Comparison of ENCODE assay signal across 9 mouse cellular contexts in the genomic region with DNA sequence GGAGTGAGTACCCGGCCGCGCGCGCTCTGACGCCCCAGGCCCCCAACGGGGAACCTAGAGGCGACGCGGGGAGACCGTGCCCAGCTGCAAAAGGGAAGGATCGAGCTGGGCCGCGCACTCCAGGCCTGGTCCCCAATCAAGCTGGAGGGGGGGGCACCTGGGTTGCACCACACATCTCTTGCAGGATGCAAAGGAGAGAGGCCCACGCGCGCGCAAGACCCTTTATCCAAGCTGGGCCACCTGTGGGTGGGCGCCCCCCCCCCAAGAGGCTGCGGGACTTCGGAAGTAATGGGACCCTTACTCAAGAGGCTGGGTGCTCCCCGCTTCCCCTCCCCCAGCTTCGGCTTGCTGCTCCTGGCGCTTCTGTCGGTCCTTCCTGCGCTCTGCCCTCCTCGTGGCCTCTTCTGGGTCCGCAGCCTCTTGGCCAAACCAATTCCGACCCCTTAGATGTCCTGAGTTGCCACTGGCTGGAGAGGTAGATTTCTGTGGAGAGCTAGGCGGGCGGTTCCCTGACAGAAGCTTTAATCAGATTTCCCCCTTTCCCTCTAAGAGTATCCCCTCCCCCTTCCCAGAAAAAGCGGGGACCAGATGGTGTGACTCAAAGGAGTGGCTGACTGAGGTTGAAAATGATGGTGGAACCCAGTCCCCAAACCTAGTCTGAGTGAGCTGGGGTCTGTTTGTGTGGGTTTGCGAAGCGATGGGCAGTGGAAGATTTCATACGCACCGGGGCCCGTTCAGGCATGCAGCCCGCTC. TPM values are rescaled to one million over a fixed set of nuclear protein-coding genes. Genes with fewer than 3 reads are reported as not detected.
DNase-seq lines count a peak whose midpoint lies in the region; ATAC-seq lines count a peak whose summit lies in the region.
"Had no signal": no experiment of that assay in that cellular context is flagged by ENCODE, and none has a peak within 500 bp of the region (broad histone marks: within the 10 kb centered on the region; RNA-seq: fewer than 3 reads in every experiment).

No protein-coding gene starts in this region.

- intact Hi-C loops in heart, postnatal 36 days (cut with DNase I): loop anchor here (1.0 kb wide), 2 partner anchors 14 to 18 kb away; no protein-coding TSS in a partner anchor

- H3K4me3 ChIP-seq in erythroblast, embryonic 14.5 days (replicated peaks): peak overlapping the region; percentile 57
- peak overlapping the region; percentile 92 for H3K4me3 ChIP-seq in limb, embryonic 10.5 days
- H3K4me3 ChIP-seq in neural tube, embryonic 11.5 days (ENCODE audit: low read depth, low read length): peak overlapping the region; percentile 95

- peaks cover 24% of the 10 kb centered on the region for H3K27me3 ChIP-seq in erythroblast, embryonic 14.5 days (ENCODE audit: control insufficient read depth)
- no peaks in the 10 kb centered on the region; the same call in 1 of the 2 replicates for H3K27me3 ChIP-seq in limb, embryonic 10.5 days (ENCODE audit: low read depth, poor library complexity, severe bottlenecking)
- H3K27me3 ChIP-seq in neural tube, embryonic 11.5 days (ENCODE audit: control insufficient read depth, insufficient read depth, low read length): no peaks in the 10 kb centered on the region

- peak; percentile 45 for DNase-seq in 416B (ENCODE audit: low read depth)
- DNase-seq in embryo, embryonic 10 days (ENCODE audit: low spot score): peak; percentile 60
- DNase-seq in heart, postnatal 36 days: peak; percentile 45 to 52
- DNase-seq in limb, embryonic 10.5 days (ENCODE audit: low spot score): peak; percentile 68
- DNase-seq in neural tube, embryonic 11.5 days (ENCODE audit: low spot score): peak; percentile 63
- DNase-seq in ovary, adult 18-20 months (ENCODE audit: low spot score): no peak

- no peaks in the 10 kb centered on the region for H3K36me3 ChIP-seq in erythroblast, embryonic 14.5 days (ENCODE audit: control insufficient read depth)
- peaks cover 11% of the 10 kb centered on the region for H3K36me3 ChIP-seq in limb, embryonic 10.5 days
- H3K36me3 ChIP-seq in neural tube, embryonic 11.5 days (ENCODE audit: control insufficient read depth, insufficient read depth, low read length): no peaks in the 10 kb centered on the region; the same call in 1 of the 2 replicates

- peaks cover 31% of the 10 kb centered on the region for H3K4me1 ChIP-seq in erythroblast, embryonic 14.5 days (ENCODE audit: control insufficient read depth)
- H3K4me1 ChIP-seq in limb, embryonic 10.5 days: peaks cover 38% of the 10 kb centered on the region
- H3K4me1 ChIP-seq in neural tube, embryonic 11.5 days (ENCODE audit: control insufficient read depth, insufficient read depth, low read length): peaks cover 7% of the 10 kb centered on the region

- H3K27ac ChIP-seq in limb, embryonic 10.5 days: peak overlapping the region; percentile 96
- peak overlapping the region; percentile 80 for H3K27ac ChIP-seq in neural tube, embryonic 11.5 days (ENCODE audit: low read depth, low read length)

- 1% methylated on average over 38 of the region's 38 CpGs for WGBS in limb, embryonic 10.5 days
- WGBS in neural tube, embryonic 11.5 days: 3% methylated on average over 26 of the region's 38 CpGs

- peak overlapping the region; percentile 98 for H3K9ac ChIP-seq in neural tube, embryonic 11.5 days (ENCODE audit: low read length)

- H3K9me3 ChIP-seq in erythroblast, embryonic 14.5 days (ENCODE audit: control insufficient read depth, low read length): no peaks in the 10 kb centered on the region
- no peaks in the 10 kb centered on the region for H3K9me3 ChIP-seq in limb, embryonic 10.5 days (replicated peaks)
- no peaks in the 10 kb centered on the region for H3K9me3 ChIP-seq in neural tube, embryonic 11.5 days (ENCODE audit: control insufficient read depth, low read length)

- H3K4me2 ChIP-seq in neural tube, embryonic 11.5 days (ENCODE audit: low read depth): peak overlapping the region; percentile 92

- ATAC-seq in erythroblast, adult 5-6 weeks (replicated peaks; ENCODE audit: low FRiP score, poor library complexity, severe bottlenecking): no peak
- ATAC-seq in neural tube, embryonic 11.5 days (ENCODE audit: insufficient read depth, low FRiP score, low TSS enrichment): peak; percentile 43

RNA-seq across cellular contexts. Expression of a gene that starts 0.5 kb away (rescaled TPM):
- polyA plus RNA-seq in erythroblast, embryonic 14.5 days (2012): 0.34 and 0.52 TPM in 2 replicates
- total RNA-seq in erythroblast, adult 5-6 weeks (2015; ENCODE audit: low replicate concordance): 9.4 and 12.5 TPM in 2 replicates
- 4.5 and 10.0 TPM in 2 replicates for total RNA-seq in erythroblast, adult 5-6 weeks (2017; ENCODE audit: low replicate concordance)
- total RNA-seq in heart, postnatal 36 days (2021): 10 to 100 TPM; 56.0 to 87.0 TPM
- polyA plus RNA-seq in limb, embryonic 10.5 days (2016; fragmentation: Nextera tagmentation; extraction: Ambion mirVana): 121 and 126 TPM in 2 replicates
- polyA plus RNA-seq in neural tube, embryonic 11.5 days (2014; fragmentation: Nextera tagmentation; extraction: Ambion mirVana): 150 and 155 TPM in 2 replicates

RNA-seq across cellular contexts. Expression of a gene that starts 3.2 kb away (rescaled TPM):
- 0.02 TPM in 1 of 2 replicates, not detected in the other for polyA plus RNA-seq in erythroblast, embryonic 14.5 days (2012)
- total RNA-seq in erythroblast, adult 5-6 weeks (2015; ENCODE audit: low replicate concordance): 30.5 and 45.0 TPM in 2 replicates
- total RNA-seq in erythroblast, adult 5-6 weeks (2017; ENCODE audit: low replicate concordance): 6.8 and 14.3 TPM in 2 replicates
- not detected for total RNA-seq in heart, postnatal 36 days (2021)
- 0.19 TPM in 1 of 2 replicates, not detected in the other for polyA plus RNA-seq in limb, embryonic 10.5 days (2016; fragmentation: Nextera tagmentation; extraction: Ambion mirVana)
- 0.23 TPM in 1 of 2 replicates, not detected in the other for polyA plus RNA-seq in neural tube, embryonic 11.5 days (2014; fragmentation: Nextera tagmentation; extraction: Ambion mirVana)
- total RNA-seq: heart, postnatal 10 days had no signal

RNA-seq across cellular contexts. Expression of a gene that starts 16.8 kb away (rescaled TPM):
- polyA plus RNA-seq in erythroblast, embryonic 14.5 days (2012): 0.02 and 0.04 TPM in 2 replicates
- 1.7 and 5.8 TPM in 2 replicates for total RNA-seq in erythroblast, adult 5-6 weeks (2015; ENCODE audit: low replicate concordance)
- total RNA-seq in erythroblast, adult 5-6 weeks (2017; ENCODE audit: low replicate concordance): not detected in 2 replicates
- total RNA-seq in heart, postnatal 36 days (2021): 1 to 10 TPM; 4.2 to 4.3 TPM
- polyA plus RNA-seq in limb, embryonic 10.5 days (2016; fragmentation: Nextera tagmentation; extraction: Ambion mirVana): 1.8 and 2.3 TPM in 2 replicates
- 1.3 and 1.7 TPM in 2 replicates for polyA plus RNA-seq in neural tube, embryonic 11.5 days (2014; fragmentation: Nextera tagmentation; extraction: Ambion mirVana)

RNA-seq across cellular contexts. Expression of a gene that starts 26.9 kb away (rescaled TPM):
- polyA plus RNA-seq in erythroblast, embryonic 14.5 days (2012): not detected in 2 replicates
- total RNA-seq in erythroblast, adult 5-6 weeks (2015; ENCODE audit: low replicate concordance): not detected in 2 replicates
- total RNA-seq in erythroblast, adult 5-6 weeks (2017; ENCODE audit: low replicate concordance): not detected in 2 replicates
- total RNA-seq in heart, postnatal 36 days (2021): under 1 TPM in 1 of 2 experiments, not detected in 1; 0.62 TPM
- polyA plus RNA-seq in limb, embryonic 10.5 days (2016; fragmentation: Nextera tagmentation; extraction: Ambion mirVana): 0.60 TPM in 1 of 2 replicates, not detected in the other
- 0.77 and 1.6 TPM in 2 replicates for polyA plus RNA-seq in neural tube, embryonic 11.5 days (2014; fragmentation: Nextera tagmentation; extraction: Ambion mirVana)

RNA-seq across cellular contexts. Expression of a gene that starts 27.2 kb away (rescaled TPM):
- polyA plus RNA-seq in erythroblast, embryonic 14.5 days (2012): 35.3 and 45.1 TPM in 2 replicates
- total RNA-seq in erythroblast, adult 5-6 weeks (2015; ENCODE audit: low replicate concordance): 11.3 and 12.1 TPM in 2 replicates
- total RNA-seq in erythroblast, adult 5-6 weeks (2017; ENCODE audit: low replicate concordance): 2.6 and 10.7 TPM in 2 replicates
- 10 to 100 TPM; 23.6 to 24.6 TPM for total RNA-seq in heart, postnatal 36 days (2021)
- polyA plus RNA-seq in limb, embryonic 10.5 days (2016; fragmentation: Nextera tagmentation; extraction: Ambion mirVana): 141 and 151 TPM in 2 replicates
- 99.7 and 101 TPM in 2 replicates for polyA plus RNA-seq in neural tube, embryonic 11.5 days (2014; fragmentation: Nextera tagmentation; extraction: Ambion mirVana)

Comparison
In these comparisons a context has a peak if more than half of its experiments do, and no peak if none do; other contexts are left out.
1. RNA of a gene that starts 0.5 kb away (polyA plus RNA-seq): 150 to 155 TPM in neural tube, embryonic 11.5 days and 121 to 126 TPM in limb, embryonic 10.5 days; 0.34 to 0.52 TPM in erythroblast, embryonic 14.5 days; every median in the first group is over 10 times any median in the second.
2. Peak in every context shown above with its lines, with median percentiles within 50 percentile points of each other: H3K4me3 ChIP-seq.